Mouse (Mus musculus) stomach, embryonic 14.5 days (tissue): ENCODE results near the gene Apopt1. TPM values are rescaled to one million over a fixed set of nuclear protein-coding genes. Genes with fewer than 3 reads are reported as not detected.

Experiments used
- ATAC-seq: fragments of 200-750 bp; cut with Nextera tagmentation; 2 replicates; pipeline ENCODE4 v1.8.0; 2017; ENCODE audit warnings: low read depth, moderate TSS enrichment; ENCODE audit not compliant: insufficient number of reproducible peaks, insufficient read depth, low FRiP score
- H3K27ac ChIP-seq: fragments of 300-500 bp; sonication (generic); 2 replicates; pipeline ENCODE4 v1.5.1; 2014; ENCODE audit warnings: mild to moderate bottlenecking, low read length, moderate library complexity, mixed read lengths
- H3K27me3 ChIP-seq: fragments of 300-500 bp; sonication (generic); 2 replicates; pipeline ENCODE4 v1.6.1; 2014; ENCODE audit warnings: low read length, control low read depth, mixed read lengths; ENCODE audit not compliant: control insufficient read depth, insufficient read depth
- H3K36me3 ChIP-seq: fragments of 300-500 bp; sonication (generic); 2 replicates; pipeline ENCODE4 v1.6.1; 2014; ENCODE audit warnings: mild to moderate bottlenecking, control low read depth, low read length, moderate library complexity, mixed read lengths; ENCODE audit not compliant: control insufficient read depth, insufficient read depth
- H3K4me1 ChIP-seq: fragments of 300-500 bp; sonication (generic); 2 replicates; pipeline ENCODE4 v1.6.1; 2014; ENCODE audit warnings: low read length, control low read depth, mixed read lengths; ENCODE audit not compliant: control insufficient read depth, insufficient read depth
- H3K4me2 ChIP-seq: fragments of 300-500 bp; sonication (generic); replicated peaks from 2 replicates; pipeline ENCODE4 v1.6.1; 2014; ENCODE audit warnings: low read depth, low read length, control low read depth
- H3K4me3 ChIP-seq: fragments of 300-500 bp; sonication (generic); 2 replicates; pipeline ENCODE4 v1.5.1; 2014; ENCODE audit warnings: low read depth, low read length, control low read depth
- H3K9ac ChIP-seq: fragments of 300-500 bp; sonication (generic); replicated peaks from 2 replicates; pipeline ENCODE4 v1.6.1; 2014; ENCODE audit warnings: low read depth, mild to moderate bottlenecking, control low read depth, low read length, moderate library complexity, mixed read lengths
- H3K9me3 ChIP-seq: fragments of 300-500 bp; sonication (generic); 2 replicates; pipeline ENCODE4 v1.6.1; 2016; ENCODE audit warnings: low read depth, low read length, control low read depth; ENCODE audit not compliant: control insufficient read depth
- WGBS: fragments of 180-500 bp; shearing (Covaris S2); extraction: QIAGEN DNeasy Blood & Tissue Kit; methylation state at CpG from one replicate; pipeline ENCODE4 v1.1.7; 2014; 5-methylcytosine and 5-hydroxymethylcytosine counted together
- polyA plus RNA-seq: library from polyadenylated mRNA; unstranded; fragments of >200 nt; fragmentation: Nextera tagmentation; extraction: Ambion mirVana; gene quantifications from 2 replicates; pipeline ENCODE4 v1.2.1, GENCODE M21; 2014

The Apopt1 gene
- polyA plus RNA-seq, 1 experiment from 2014 or later = 60.8 TPM

- H3K27ac ChIP-seq = no peak overlapping the region
- 80% methylated on average over 7 of the region's 7 CpGs for WGBS
- H3K4me3 ChIP-seq = no peak overlapping the region
- no peaks in the 10 kb centered on the region for H3K36me3 ChIP-seq
- ATAC-seq = no peak
- H3K4me1 ChIP-seq = peaks cover 26% of the 10 kb centered on the region; the same call in 1 of the 2 replicates
- H3K27me3 ChIP-seq = no peaks in the 10 kb centered on the region
- no peaks in the 10 kb centered on the region for H3K9me3 ChIP-seq
- no peak overlapping the region for H3K4me2 ChIP-seq
- H3K9ac ChIP-seq = no peak overlapping the region
These were observed 34.4 kb downstream of the Apopt1 start for GRCm38 (mm10) chr12:111747421-111747820.

- Histone ChIP-seq H3K9ac (no peak overlapping the region), H3K36me3 (no peaks in the 10 kb centered on the region), H3K27me3 (no peaks in the 10 kb centered on the region), H3K9me3 (no peaks in the 10 kb centered on the region), H3K4me3 (no peak overlapping the region), H3K27ac (no peak overlapping the region), H3K4me2 (no peak overlapping the region), H3K4me1 (peaks cover 9% of the 10 kb centered on the region; the same call in 1 of the 2 replicates)
- 95% methylated on average over 3 of the region's 3 CpGs for WGBS
- no peak for ATAC-seq
These were observed 37.7 kb downstream of the Apopt1 start for GRCm38 (mm10) chr12:111750739-111751138.

GRCm38 (mm10) chr12:111752491-111752890 lies 39.4 kb downstream of the Apopt1 start:
- Histone ChIP-seq H3K4me2 (no peak overlapping the region), H3K4me3 (no peak overlapping the region), H3K27ac (no peak overlapping the region), H3K4me1 (peaks cover under 1% of the 10 kb centered on the region; the same call in 1 of the 2 replicates), H3K36me3 (no peaks in the 10 kb centered on the region), H3K9me3 (no peaks in the 10 kb centered on the region), H3K9ac (no peak overlapping the region), H3K27me3 (no peaks in the 10 kb centered on the region)
- 88% methylated on average over 6 of the region's 6 CpGs for WGBS
- ATAC-seq = no peak

GRCm38 (mm10) chr12:111753347-111753746 lies 40.3 kb downstream of the Apopt1 start:
- H3K4me1 ChIP-seq = peaks cover 8% of the 10 kb centered on the region; the same call in 1 of the 2 replicates
- H3K27ac ChIP-seq = no peak overlapping the region
- H3K9ac ChIP-seq = no peak overlapping the region
- no peak overlapping the region for H3K4me3 ChIP-seq
- H3K27me3 ChIP-seq = no peaks in the 10 kb centered on the region
- no peaks in the 10 kb centered on the region for H3K9me3 ChIP-seq
- ATAC-seq = no peak
- H3K4me2 ChIP-seq = no peak overlapping the region
- H3K36me3 ChIP-seq = no peaks in the 10 kb centered on the region
- WGBS = 52% methylated on average over 9 of the region's 9 CpGs

- Histone ChIP-seq H3K36me3 (no peaks in the 10 kb centered on the region), H3K9me3 (no peaks in the 10 kb centered on the region), H3K9ac (no peak overlapping the region), H3K4me3 (no peak overlapping the region), H3K4me2 (no peak overlapping the region), H3K4me1 (peaks cover 10% of the 10 kb centered on the region; the same call in 1 of the 2 replicates), H3K27ac (no peak overlapping the region), H3K27me3 (no peaks in the 10 kb centered on the region)
- ATAC-seq = no peak
These were observed 41.6 kb downstream of the Apopt1 start for GRCm38 (mm10) chr12:111754710-111755109.

GRCm38 (mm10) chr12:111755231-111755630 lies 42.2 kb downstream of the Apopt1 start:
- Histone ChIP-seq H3K36me3 (no peaks in the 10 kb centered on the region), H3K9me3 (no peaks in the 10 kb centered on the region), H3K27ac (no peak overlapping the region), H3K27me3 (no peaks in the 10 kb centered on the region), H3K4me3 (no peak overlapping the region), H3K4me2 (no peak overlapping the region), H3K9ac (no peak overlapping the region), H3K4me1 (peaks cover 16% of the 10 kb centered on the region)
- no peak for ATAC-seq
- WGBS = 47% methylated on average over 2 of the region's 2 CpGs

GRCm38 (mm10) chr12:111756082-111756697 lies 43.1 kb downstream of the Apopt1 start:
- no peaks in the 10 kb centered on the region for H3K36me3 ChIP-seq
- H3K27me3 ChIP-seq = no peaks in the 10 kb centered on the region
- H3K4me1 ChIP-seq = peaks cover 22% of the 10 kb centered on the region
- ATAC-seq = no peak
- 45% methylated on average over 4 of the region's 4 CpGs for WGBS
- no peak overlapping the region for H3K27ac ChIP-seq
- no peak overlapping the region for H3K4me2 ChIP-seq
- no peak overlapping the region for H3K9ac ChIP-seq
- no peaks in the 10 kb centered on the region for H3K9me3 ChIP-seq
- no peak overlapping the region for H3K4me3 ChIP-seq

- ATAC-seq = no peak
- Histone ChIP-seq H3K27me3 (no peaks in the 10 kb centered on the region), H3K4me3 (no peak overlapping the region), H3K9ac (no peak overlapping the region), H3K4me1 (peaks cover 22% of the 10 kb centered on the region), H3K36me3 (no peaks in the 10 kb centered on the region), H3K4me2 (no peak overlapping the region), H3K9me3 (no peaks in the 10 kb centered on the region), H3K27ac (no peak overlapping the region)
- 33% methylated on average over 5 of the region's 5 CpGs for whole genome bisulfite sequencing
These were observed 43.6 kb downstream of the Apopt1 start for GRCm38 (mm10) chr12:111756698-111757082.
